Mouse (Mus musculus) embryonic stem cell, embryonic (primary cell): ENCODE data around the gene Lexm.

ENCODE experiments used
- CTCF ChIA-PET, 4 experiments: fragments of 300-600 bp in 2 of 4; fragments of 350-600 bp in 2 of 4; sonication (Branson Sonifier 250); formaldehyde crosslinking; loops; one replicate each; lab custom pipeline; 2022; ENCODE audit warnings: inconsistent platforms in 2 of 4; lab: Charles Lee
- POLR2A ChIA-PET, 4 experiments: fragments of 300-600 bp in 2 of 4; fragments of 350-600 bp in 2 of 4; sonication (Branson Sonifier 250); formaldehyde crosslinking; loops; one replicate each; lab custom pipeline; 2022; ENCODE audit warnings: antibody characterized with exemption in 4 of 4, inconsistent platforms in 1 of 4; lab: Charles Lee

The Lexm gene

DNA sequence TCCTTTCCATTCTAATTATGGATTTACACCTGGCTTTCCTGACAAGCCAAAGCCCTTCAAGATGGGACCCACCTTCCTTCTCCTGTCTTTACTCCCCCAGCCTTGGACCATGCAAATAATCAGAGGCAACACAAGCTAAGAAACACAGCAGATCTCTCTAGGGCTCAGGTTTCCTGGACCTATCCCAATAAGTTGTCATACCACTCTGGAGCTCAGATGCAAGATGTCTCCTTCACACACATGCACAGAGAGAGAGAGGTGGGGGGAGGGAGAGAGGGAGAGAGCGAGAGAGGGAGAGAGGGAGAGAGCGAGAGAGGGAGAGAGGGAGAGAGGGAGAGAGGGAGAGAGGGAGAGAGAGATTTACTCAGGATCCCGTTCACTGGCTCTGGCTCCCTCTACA, 15.3 kb upstream of the Lexm start:
- ChIA-PET POLR2A (interaction anchor here in 2 of 4 experiments (1.2 to 2.5 kb wide), 2 partner anchors 72 to 74 kb away, joined by 3 to 6 read pairs; no protein-coding TSS in a partner anchor), CTCF (interaction anchor here in 3 of 4 experiments (0.6 to 4.0 kb wide), 5 partner anchors 50 to 81 kb away, joined by 3 to 53 read pairs (median 8); no protein-coding TSS in a partner anchor)

DNA sequence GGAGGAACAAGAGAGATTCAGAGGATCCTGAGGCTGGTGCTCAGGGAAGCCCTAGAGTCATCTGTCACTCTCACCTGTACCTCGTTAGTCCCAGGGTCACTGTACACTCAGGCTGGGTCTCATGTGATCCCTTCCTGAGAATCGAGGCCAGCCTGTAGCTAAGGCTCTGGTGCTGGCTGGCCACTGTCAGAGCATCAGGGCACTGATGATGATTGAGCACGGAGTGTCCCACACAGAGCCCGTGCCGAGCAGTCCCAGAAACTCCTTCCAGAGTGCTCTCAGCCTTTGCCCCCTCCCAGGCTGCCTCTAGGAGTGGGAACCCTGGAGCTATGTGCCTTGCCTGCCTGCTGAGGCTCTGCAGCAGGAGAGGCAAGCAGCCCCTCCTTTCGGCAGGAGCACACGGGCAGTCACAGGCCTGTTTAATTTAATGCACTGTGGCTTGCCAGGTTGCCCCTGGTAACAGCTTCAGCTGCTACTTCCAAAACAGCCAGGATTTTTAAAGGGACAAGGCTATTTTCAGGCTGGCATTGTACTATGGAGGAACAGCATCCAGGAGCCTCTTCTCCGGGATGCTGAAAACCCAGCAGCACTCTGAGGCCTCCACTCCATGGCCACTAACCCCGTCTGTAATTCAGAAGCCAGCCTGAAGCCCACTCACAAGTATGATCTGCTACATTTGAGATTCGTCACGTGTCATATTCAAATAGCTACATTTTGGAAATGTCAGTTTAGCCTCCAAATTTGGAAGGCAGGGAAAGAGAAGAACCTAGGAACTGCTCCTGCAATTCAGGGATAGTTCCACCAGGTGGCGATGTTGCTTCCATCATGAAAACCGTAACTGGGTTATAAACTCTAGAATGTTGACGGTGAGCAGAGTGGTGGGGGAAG, 13.5 kb upstream of the Lexm start:
- ChIA-PET POLR2A (interaction anchor here in 3 of 4 experiments (0.6 to 2.5 kb wide), 16 partner anchors 8 to 1071 kb away, joined by 3 to 8 read pairs (median 3); partner anchors contain the start of genes Pars2 (in 2 of the 3), Tceanc2 (in 1 of the 3) and Tmem59 (in 1 of the 3)), CTCF (interaction anchor here (0.6 to 4.0 kb wide), 38 partner anchors 8 to 508 kb away, joined by 3 to 53 read pairs (median 4); partner anchors contain the start of genes Ttc22 (in 1 of the 4) and Ttc4 (in 1 of the 4))

DNA sequence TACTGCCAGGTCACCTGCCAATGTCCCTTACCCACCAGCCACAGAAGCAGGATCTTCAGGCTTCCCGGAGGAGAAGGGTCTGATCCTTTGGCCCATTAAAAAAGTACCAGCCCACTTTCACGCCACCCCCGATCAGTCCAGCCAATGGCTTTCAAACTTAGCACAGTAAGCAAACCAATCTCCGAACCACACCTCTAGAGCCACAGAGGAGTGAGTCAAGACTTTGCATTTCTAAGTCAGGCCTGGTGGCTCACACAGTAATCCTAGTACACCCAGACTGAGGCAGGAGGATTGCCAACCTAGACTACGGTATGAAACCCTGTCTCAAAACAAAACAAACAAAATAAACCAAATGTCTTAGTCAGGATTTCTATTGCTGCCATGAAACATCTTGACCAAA, 12.3 kb upstream of the Lexm start:
- ChIA-PET POLR2A (interaction anchor here in 2 of 4 experiments (0.8 to 1.9 kb wide), 5 partner anchors 10 to 549 kb away, joined by 3 to 4 read pairs (median 3); partner anchors contain the start of genes Pars2 (in 1 of the 2), Tceanc2 (in 1 of the 2) and Tmem59 (in 1 of the 2)), CTCF (interaction anchor here in 2 of 4 experiments (0.9 to 4.0 kb wide), 9 partner anchors 14 to 209 kb away, joined by 3 to 53 read pairs (median 5); no protein-coding TSS in a partner anchor)

DNA sequence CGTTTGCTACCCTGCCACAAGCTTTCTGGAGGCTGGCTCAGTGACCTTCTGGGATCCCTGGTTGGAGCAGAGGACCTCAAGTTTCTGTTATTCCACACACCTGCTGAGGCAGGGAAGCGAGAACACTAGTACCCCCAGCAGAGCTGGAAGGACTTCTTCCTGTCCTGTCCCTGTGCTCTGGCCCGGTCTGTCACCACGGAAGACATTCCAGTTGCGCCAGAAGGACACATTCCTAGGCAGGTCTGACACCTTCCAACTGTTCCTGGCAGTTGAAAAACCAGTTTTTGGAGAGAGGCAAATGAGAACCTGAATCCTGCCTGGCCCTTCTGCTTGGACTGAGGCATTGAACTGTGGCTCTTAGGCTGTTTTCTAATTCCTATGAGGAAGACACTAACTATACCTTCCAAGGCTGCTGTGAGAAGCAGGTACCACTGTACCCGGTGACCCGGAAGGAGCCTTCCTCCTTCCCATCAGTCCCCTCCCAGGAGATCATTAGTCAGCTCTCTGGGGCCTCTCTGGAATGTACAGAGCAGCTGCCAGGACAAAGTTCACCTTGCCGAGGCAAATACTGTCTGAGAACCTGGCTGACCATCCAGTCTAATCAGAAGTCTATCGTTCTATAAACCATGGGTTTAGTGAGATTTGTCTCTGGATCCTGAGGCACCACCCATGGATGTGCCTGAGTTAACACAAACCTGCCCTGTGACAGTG, 11.8 kb upstream of the Lexm start:
- ChIA-PET CTCF (interaction anchor here in 2 of 4 experiments (0.5 to 4.0 kb wide), 7 partner anchors 13 to 130 kb away, joined by 3 to 53 read pairs (median 4); no protein-coding TSS in a partner anchor), POLR2A (interaction anchor here in 1 of 4 experiments (1.1 kb wide), 1 partner anchor 22 kb away, joined by 3 read pairs; the partner anchor contains the start of gene Pars2)

DNA sequence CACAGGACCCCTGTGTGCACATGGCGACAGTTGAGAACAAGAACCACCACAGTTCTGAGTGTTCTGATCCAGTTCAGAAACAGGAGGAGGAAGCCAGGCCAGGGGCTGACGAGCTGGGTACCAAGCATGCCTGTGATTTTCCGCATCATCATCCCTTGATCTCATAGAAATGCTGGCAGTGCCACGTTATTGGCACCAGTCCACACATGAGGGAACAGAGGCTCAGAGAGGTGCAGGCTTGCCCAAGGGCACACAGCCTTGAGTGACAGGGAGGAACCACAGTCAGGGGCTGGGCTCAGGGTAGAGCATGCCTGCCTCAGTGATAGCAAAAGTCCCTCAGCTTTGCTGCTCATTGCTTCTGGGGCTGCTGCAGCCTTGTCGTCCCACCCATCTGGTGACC, 10.8 kb upstream of the Lexm start:
- CTCF ChIA-PET, result interaction anchor here in 1 of 4 experiments (1.0 to 1.2 kb wide), 2 partner anchors 11 to 12 kb away, joined by 3 read pairs; no protein-coding TSS in a partner anchor
- POLR2A ChIA-PET, result no interaction called here

DNA sequence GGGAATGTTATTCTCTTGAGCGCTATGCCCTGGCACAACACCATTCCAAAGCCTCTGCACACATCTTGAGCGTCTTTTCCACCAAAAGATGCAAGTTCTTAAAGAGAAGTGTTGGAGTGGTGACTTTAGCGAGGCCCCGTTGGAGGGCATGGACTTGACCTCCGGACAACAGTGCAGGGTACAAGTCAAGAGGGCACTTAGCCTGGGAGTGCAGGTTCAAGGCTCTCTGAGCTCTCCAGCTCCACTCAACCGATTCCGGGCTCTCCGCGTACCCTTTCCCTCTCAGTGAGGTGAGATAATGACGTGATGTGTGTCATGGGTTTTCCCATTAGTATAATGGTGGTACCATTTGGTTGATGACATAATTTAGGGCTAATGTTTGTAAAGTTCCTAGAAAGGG, 7.2 kb upstream of the Lexm start:
- CTCF ChIA-PET, result interaction anchor here in 2 of 4 experiments (0.6 to 2.9 kb wide), 4 partner anchors 9 to 76 kb away, joined by 3 to 13 read pairs (median 3); no protein-coding TSS in a partner anchor
- POLR2A ChIA-PET, result interaction anchor here in 1 of 4 experiments (1.0 to 1.6 kb wide), 4 partner anchors 10 to 83 kb away, joined by 3 to 5 read pairs (median 4); no protein-coding TSS in a partner anchor

DNA sequence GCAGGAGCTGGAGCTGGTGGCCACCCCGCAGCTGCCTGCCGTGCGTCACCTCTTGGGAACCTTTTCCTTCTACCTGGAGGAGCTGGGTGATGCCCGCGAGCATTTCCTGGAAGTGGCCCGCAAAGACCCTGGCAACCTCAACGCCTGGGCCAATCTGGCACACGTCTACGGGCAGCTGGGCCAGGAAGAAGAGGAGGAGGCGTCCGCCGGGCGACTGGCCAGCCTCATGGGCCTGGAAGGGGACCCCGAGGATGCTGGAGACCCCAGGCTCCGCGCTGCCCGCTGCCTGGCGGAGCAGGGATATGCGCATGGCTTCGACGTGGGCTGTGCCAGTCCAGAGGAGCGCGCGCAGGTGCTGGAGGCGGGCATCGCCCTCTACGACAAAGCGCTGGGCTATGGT, 5.7 kb upstream of the Lexm start:
- ChIA-PET CTCF (interaction anchor here in 2 of 4 experiments (0.5 to 1.6 kb wide), 7 partner anchors 8 to 1064 kb away, joined by 3 to 6 read pairs (median 4); no protein-coding TSS in a partner anchor), POLR2A (interaction anchor here (0.6 to 1.8 kb wide), 13 partner anchors 9 to 493 kb away, joined by 3 to 7 read pairs (median 4); no protein-coding TSS in a partner anchor)

DNA sequence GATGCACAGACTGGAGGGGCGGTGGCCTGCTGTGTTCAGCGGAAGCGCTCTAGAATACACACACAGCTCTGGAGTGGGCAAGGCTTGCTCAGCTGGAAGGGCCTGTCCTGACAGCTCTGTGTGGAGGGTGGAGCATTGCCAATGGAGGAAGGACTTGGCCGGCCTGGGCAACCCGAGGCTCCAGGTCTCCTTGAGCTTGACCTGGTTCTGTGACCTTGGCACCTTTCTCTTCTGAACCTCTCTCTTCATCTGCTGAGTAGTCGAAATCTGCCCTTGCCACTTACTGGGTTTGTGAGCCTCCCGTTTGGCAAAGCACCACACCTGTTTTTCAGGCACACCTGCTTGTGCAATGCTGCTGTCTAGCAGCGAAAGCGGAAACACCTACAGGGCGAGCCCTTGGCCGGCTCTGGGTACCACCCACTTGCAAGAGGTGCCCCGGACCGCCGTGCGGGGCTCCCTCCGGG, 5.0 kb upstream of the Lexm start, which contains the start of gene Ttc22:
Gene Ttc22, plus strand, starts transcription at position 403 of the 464 bp plus-strand sequence.
- ChIA-PET CTCF (interaction anchor here in 1 of 4 experiments (0.5 to 1.6 kb wide), 5 partner anchors 8 to 1065 kb away, joined by 3 to 6 read pairs (median 4); no protein-coding TSS in a partner anchor), POLR2A (interaction anchor here in 3 of 4 experiments (0.6 to 1.8 kb wide), 7 partner anchors 8 to 18 kb away, joined by 3 to 7 read pairs (median 4); no protein-coding TSS in a partner anchor)

DNA sequence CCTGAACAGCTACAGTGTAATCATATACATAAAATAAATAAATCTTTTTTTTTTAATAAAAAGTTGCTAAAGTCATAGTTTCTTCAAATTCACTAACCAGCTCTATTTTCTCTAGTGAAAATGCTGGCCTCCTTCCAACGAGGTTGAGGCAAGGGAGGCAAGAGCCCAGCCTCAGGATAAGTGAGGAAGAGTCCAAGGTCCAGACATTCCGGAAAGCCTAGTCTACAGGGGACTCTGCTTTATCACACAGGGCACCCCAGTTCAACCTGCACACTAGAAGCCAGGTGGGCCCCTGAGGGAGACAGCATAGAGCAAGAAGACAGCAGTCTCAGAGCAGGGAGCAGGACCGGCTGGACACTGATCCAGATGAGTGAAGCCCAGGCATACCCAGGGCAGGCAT, 4.4 kb upstream of the Lexm start:
- ChIA-PET POLR2A (interaction anchor here in 2 of 4 experiments (0.6 to 0.7 kb wide), 2 partner anchors 19 to 67 kb away, joined by 3 read pairs; no protein-coding TSS in a partner anchor), CTCF (interaction anchor here in 1 of 4 experiments (1.0 kb wide), 1 partner anchor 87 kb away, joined by 4 read pairs; no protein-coding TSS in a partner anchor)

DNA sequence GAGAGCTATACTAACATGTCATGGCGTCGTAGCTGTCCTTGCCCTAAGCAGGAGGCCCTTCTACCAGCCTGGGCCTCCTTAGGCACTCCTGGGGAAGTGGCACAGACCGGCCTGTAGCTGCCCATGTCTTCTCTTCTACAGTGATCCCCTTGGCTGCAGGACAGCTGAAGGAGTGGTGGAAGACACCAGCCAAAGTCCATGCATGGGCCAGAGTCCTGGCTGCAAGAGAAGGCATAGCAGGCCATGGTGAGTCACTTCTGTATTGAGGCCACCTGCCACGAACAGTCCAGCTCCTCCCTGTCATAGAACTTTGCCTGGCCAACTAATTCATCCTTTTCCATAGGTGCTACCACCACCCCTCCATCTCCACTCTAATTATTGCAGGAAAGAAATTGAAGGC, 1.9 kb upstream of the Lexm start:
- ChIA-PET POLR2A (interaction anchor here in 1 of 4 experiments (0.9 to 1.2 kb wide), 2 partner anchors 12 to 95 kb away, joined by 3 to 4 read pairs; no protein-coding TSS in a partner anchor), CTCF (interaction anchor here in 1 of 4 experiments (0.9 kb wide), 2 partner anchors 12 to 95 kb away, joined by 3 read pairs; no protein-coding TSS in a partner anchor)

DNA sequence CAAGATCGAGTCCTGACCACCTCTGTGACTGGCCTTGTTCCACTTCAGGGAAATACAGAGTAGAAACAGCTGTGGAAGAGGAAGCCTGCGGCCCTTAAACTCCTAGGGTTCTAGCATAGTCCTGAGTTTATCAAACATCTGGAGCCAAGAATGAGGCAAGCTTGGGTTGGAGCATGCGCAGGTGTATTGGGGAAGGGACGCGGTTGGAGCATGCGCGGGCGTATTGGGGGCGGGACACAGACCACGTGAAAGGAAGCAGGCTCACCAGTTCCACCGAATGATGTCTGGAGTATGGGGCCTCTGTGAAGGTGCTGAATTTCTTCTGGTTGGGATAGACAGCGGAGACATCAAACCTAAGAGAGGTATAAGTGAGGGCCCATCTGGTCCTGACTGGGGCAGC, 1.4 kb downstream of the Lexm start:
- ChIA-PET POLR2A (interaction anchor here (0.8 to 2.8 kb wide), 21 partner anchors 8 to 451 kb away, joined by 3 to 14 read pairs (median 6); partner anchors contain the start of genes Acot11 (in 1 of the 4), Cyb5rl (in 1 of the 4) and Mrpl37 (in 1 of the 4)), CTCF (interaction anchor here (0.5 to 3.6 kb wide), 31 partner anchors 9 to 1058 kb away, joined by 3 to 39 read pairs (median 6); partner anchors contain the start of gene Acot11 (in 1 of the 4))

DNA sequence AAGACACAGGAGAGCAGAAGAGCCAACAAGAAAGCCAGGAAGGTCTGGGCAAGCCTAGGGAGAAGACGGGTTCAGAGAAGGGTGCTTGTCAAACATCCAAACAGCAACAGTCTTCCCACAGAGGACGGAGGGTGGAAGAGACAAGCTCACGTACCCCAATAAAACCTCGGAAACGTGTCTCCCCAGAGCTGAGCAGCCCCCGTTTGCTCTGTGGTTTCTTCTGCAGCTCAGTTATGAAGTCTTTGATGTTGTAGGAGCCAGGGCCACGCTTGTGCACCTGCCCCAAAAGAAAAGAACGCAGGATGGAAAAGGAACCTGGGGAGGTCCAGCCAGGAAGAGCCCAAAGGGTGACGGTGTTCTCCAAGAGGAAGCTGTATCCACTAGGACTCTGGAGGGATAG, 2.2 kb downstream of the Lexm start:
- POLR2A ChIA-PET, result interaction anchor here in 3 of 4 experiments (0.8 to 2.8 kb wide), 25 partner anchors 8 to 452 kb away, joined by 3 to 14 read pairs (median 5); partner anchors contain the start of genes Acot11 (in 1 of the 3), Cyb5rl (in 1 of the 3) and Mrpl37 (in 1 of the 3)
- CTCF ChIA-PET, result interaction anchor here (0.6 to 3.6 kb wide), 43 partner anchors 8 to 548 kb away, joined by 3 to 39 read pairs (median 5); partner anchors contain the start of genes Acot11 (in 1 of the 4), Mroh7 (in 1 of the 4) and Ttc4 (in 1 of the 4)

DNA sequence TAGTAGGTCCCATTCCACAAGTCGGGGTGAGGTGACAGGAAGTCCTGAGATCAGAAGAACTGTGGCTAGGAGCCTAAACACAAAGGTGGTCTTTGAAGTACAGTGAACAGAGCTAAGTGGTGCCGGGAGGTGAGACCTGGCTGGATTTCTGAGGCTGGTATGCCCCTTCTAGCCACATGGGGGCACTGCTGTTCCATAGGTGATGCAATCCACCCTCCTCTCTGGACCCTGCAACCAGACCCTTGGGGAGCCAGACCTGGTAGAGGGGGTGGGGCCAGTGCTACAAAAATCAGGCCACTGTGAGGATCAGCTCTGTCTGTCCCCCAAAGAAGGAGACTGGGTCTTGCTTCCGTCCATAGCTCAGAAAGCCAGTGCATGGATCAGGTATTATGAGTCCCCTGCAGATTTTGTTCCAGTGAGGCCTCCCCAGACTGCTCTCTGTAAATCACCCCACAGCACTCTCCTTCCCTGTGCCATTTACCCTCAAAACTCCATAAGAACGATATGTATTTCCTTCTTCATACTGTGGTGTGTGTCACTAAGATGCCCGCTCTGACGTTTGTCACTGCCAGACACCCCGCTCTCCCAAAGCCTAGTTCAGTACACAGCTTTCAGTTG, 2.8 kb downstream of the Lexm start:
- POLR2A ChIA-PET, result interaction anchor here (0.6 to 2.8 kb wide), 29 partner anchors 8 to 321 kb away, joined by 3 to 14 read pairs (median 3); partner anchors contain the start of genes Acot11 (in 1 of the 4) and Ttc22 (in 1 of the 4)
- CTCF ChIA-PET, result interaction anchor here (0.6 to 3.6 kb wide), 64 partner anchors 9 to 740 kb away, joined by 3 to 39 read pairs (median 4); partner anchors contain the start of genes Acot11 (in 1 of the 4), Mroh7 (in 1 of the 4), Tceanc2 (in 1 of the 4) and Ttc4 (in 1 of the 4)

DNA sequence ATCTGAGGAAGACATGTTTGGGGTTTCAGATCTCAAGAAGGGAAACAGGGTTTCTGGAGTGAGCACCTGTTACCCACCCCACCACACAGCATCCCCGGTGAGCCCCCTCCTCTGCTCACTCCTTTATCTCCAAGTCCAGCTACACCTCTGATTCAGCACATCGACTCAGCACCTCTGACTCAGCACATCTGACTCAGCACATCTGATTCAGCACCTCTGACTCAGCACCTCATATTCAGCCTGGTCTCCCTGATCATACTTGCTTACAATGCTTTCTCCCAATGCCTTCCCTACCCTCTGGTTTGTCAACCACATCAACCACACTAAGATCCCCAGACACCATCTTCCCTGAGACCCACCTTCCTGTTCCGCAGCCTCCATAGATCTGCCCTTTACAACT, 3.5 kb downstream of the Lexm start:
- POLR2A ChIA-PET, result interaction anchor here in 3 of 4 experiments (0.7 to 2.8 kb wide), 21 partner anchors 9 to 321 kb away, joined by 3 to 14 read pairs (median 3); partner anchors contain the start of genes Acot11 (in 1 of the 3) and Ttc22 (in 1 of the 3)
- CTCF ChIA-PET, result interaction anchor here (0.6 to 3.6 kb wide), 53 partner anchors 9 to 741 kb away, joined by 3 to 39 read pairs (median 4); partner anchors contain the start of genes Acot11 (in 1 of the 4), Mroh7 (in 1 of the 4) and Tceanc2 (in 1 of the 4)

DNA sequence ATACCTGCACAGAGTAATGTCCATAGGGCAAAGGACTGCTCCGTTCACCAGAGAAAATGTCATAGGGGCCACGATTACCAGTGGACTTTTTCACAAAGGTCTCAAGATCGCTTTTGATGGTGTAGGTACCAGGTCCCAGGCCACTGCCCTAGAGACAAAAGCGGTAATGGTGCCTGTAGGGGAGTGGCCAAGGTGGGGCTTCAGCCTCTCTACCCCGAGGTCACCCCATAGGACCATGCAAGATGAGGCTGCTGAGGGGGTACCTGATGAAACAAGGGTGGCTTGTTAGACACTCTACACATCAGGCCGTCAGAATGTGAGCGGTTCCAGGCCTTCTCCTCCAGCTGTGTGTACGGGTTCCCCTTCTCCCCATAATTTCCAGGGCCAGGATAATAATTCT, 3.9 kb downstream of the Lexm start:
- POLR2A ChIA-PET, result interaction anchor here in 2 of 4 experiments (0.6 to 2.7 kb wide), 3 partner anchors 94 to 142 kb away, joined by 3 to 11 read pairs (median 3); no protein-coding TSS in a partner anchor
- CTCF ChIA-PET, result interaction anchor here in 2 of 4 experiments (1.0 to 3.6 kb wide), 6 partner anchors 93 to 566 kb away, joined by 3 to 39 read pairs (median 14); partner anchors contain the start of gene Tceanc2 (in 1 of the 2)
